Mouse (Mus musculus) CH12.LX (cell line): ENCODE measurements around the gene Rsph14.

ENCODE experiments used
- CHD2 ChIP-seq: IDR thresholded peaks from 2 replicates; pipeline ENCODE4 v1.6.1; 2011; ENCODE audit warnings: low read length, improper control_type of control experiment
- CTCF ChIP-seq, 2 experiments: IDR thresholded peaks in 1 of 2; conservative IDR thresholded peaks in 1 of 2; 2 replicates each; pipeline ENCODE4 v1.5.1; 2011 to 2012; ENCODE audit warnings: low read depth in 2 of 2, low read length in 2 of 2, improper control_type of control experiment in 1 of 2, inconsistent platforms in 1 of 2, mild to moderate bottlenecking in 1 of 2, moderate library complexity in 1 of 2
- EP300 ChIP-seq: IDR thresholded peaks from 2 replicates; pipeline ENCODE4 v1.6.1; 2011; ENCODE audit warnings: low read length, improper control_type of control experiment
- GABPA ChIP-seq: IDR thresholded peaks from 2 replicates; pipeline ENCODE4 v1.6.1; 2012; ENCODE audit warnings: low read depth, low read length, improper control_type of control experiment, inconsistent platforms; ENCODE audit not compliant: insufficient replicate concordance
- HCFC1 ChIP-seq: IDR thresholded peaks from 2 replicates; pipeline ENCODE4 v1.6.1; 2012; ENCODE audit warnings: low read depth, mild to moderate bottlenecking, inconsistent platforms, low read length, improper control_type of control experiment
- IRF4 ChIP-seq: IDR thresholded peaks from 2 replicates; pipeline ENCODE4 v1.6.1; 2014; ENCODE audit warnings: low read depth, mild to moderate bottlenecking, inconsistent platforms, low read length, improper control_type of control experiment
- JUND ChIP-seq: conservative IDR thresholded peaks from 2 replicates; pipeline ENCODE4 v1.6.1; 2011; ENCODE audit warnings: low read depth, low read length, improper control_type of control experiment
- MAFK ChIP-seq: IDR thresholded peaks from 2 replicates; pipeline ENCODE4 v1.6.1; 2011; ENCODE audit warnings: low read length, improper control_type of control experiment; ENCODE audit not compliant: insufficient replicate concordance
- MAX ChIP-seq: IDR thresholded peaks from 2 replicates; pipeline ENCODE4 v1.6.1; 2011; ENCODE audit warnings: low read length, improper control_type of control experiment
- MXI1 ChIP-seq: IDR thresholded peaks from 2 replicates; pipeline ENCODE4 v1.6.1; 2011; ENCODE audit warnings: mild to moderate bottlenecking, low read depth, low read length, improper control_type of control experiment
- POLR2A ChIP-seq: IDR thresholded peaks from 2 replicates; pipeline ENCODE4 v1.6.1; 2011; ENCODE audit warnings: low read depth, mild to moderate bottlenecking, improper control_type of control experiment, low read length
- SMC3 ChIP-seq: IDR thresholded peaks from 2 replicates; pipeline ENCODE4 v1.6.1; 2011; ENCODE audit warnings: low read depth, low read length, improper control_type of control experiment
- TCF12 ChIP-seq: IDR thresholded peaks from 2 replicates; pipeline ENCODE4 v1.6.1; 2014; ENCODE audit warnings: low read depth, mild to moderate bottlenecking, inconsistent platforms, low read length, improper control_type of control experiment

GRCm38 (mm10) chr10:75010704-75011103, 21.7 kb downstream of the Rsph14 start:
- TF ChIP-seq MAFK (no peak), EP300 (no peak), CTCF (conservative IDR thresholded peaks at IDR 0.05 in 1 of 2, IDR thresholded peaks at IDR 0.05 in 1 of 2; ENCODE audit: low read depth in 2 of 2, low read length in 2 of 2) (no peak), TCF12 (no peak), CHD2 (no peak), MAX (no peak), HCFC1 (no peak), POLR2A (no peak), JUND (no peak), MXI1 (no peak), IRF4 (no peak), GABPA (no peak), SMC3 (no peak)
